In genomic region chr15:51628518-51628917, GRCm38 (mm10) we compare ENCODE assay signal across 14 mouse cellular contexts.
DNase-seq lines count a peak whose midpoint lies in the region; ATAC-seq and TF ChIP-seq lines count a peak whose summit lies in the region.
"Had no signal": no experiment of that assay in that cellular context is flagged by ENCODE, and none has a peak within 500 bp of the region (broad histone marks: within the 10 kb centered on the region; RNA-seq: fewer than 3 reads in every experiment).

No protein-coding gene starts in this region.

- no peak overlapping the region for H3K9ac ChIP-seq in forebrain, embryonic 11.5 days (ENCODE audit: low read length)
- no peak overlapping the region for H3K9ac ChIP-seq in forebrain, postnatal 0 days
- H3K9ac ChIP-seq in midbrain, embryonic 11.5 days (ENCODE audit: low read length), result no peak overlapping the region
- H3K9ac ChIP-seq in midbrain, embryonic 15.5 days, result no peak overlapping the region
- H3K9ac ChIP-seq in limb, embryonic 11.5 days (ENCODE audit: low read length), result no peak overlapping the region
- no peak overlapping the region for H3K9ac ChIP-seq in neural tube, embryonic 11.5 days (ENCODE audit: low read length)
- H3K9ac ChIP-seq: limb, embryonic 15.5 days had no signal

- H3K4me1 ChIP-seq in forebrain, embryonic 11.5 days (replicated peaks; ENCODE audit: control insufficient read depth, insufficient read depth, low read length), result no peaks in the 10 kb centered on the region
- no peaks in the 10 kb centered on the region for H3K4me1 ChIP-seq in forebrain, postnatal 0 days (ENCODE audit: insufficient read depth)
- H3K4me1 ChIP-seq in midbrain, embryonic 11.5 days (ENCODE audit: control insufficient read depth, insufficient read depth, low read length), result no peaks in the 10 kb centered on the region
- no peaks in the 10 kb centered on the region for H3K4me1 ChIP-seq in midbrain, embryonic 15.5 days
- no peaks in the 10 kb centered on the region for H3K4me1 ChIP-seq in limb, embryonic 11.5 days (ENCODE audit: control insufficient read depth, insufficient read depth, low read length)
- H3K4me1 ChIP-seq in neural tube, embryonic 11.5 days (ENCODE audit: control insufficient read depth, insufficient read depth, low read length), result no peaks in the 10 kb centered on the region
- H3K4me1 ChIP-seq in heart, embryonic 10.5 days, result no peaks in the 10 kb centered on the region
- H3K4me1 ChIP-seq: limb, embryonic 15.5 days had no signal

- no peak overlapping the region for H3K4me3 ChIP-seq in forebrain, embryonic 11.5 days (ENCODE audit: low read depth, low read length)
- no peak overlapping the region for H3K4me3 ChIP-seq in forebrain, postnatal 0 days (ENCODE audit: low read depth, low read length)
- H3K4me3 ChIP-seq in midbrain, embryonic 11.5 days (ENCODE audit: low read depth, low read length), result no peak overlapping the region
- H3K4me3 ChIP-seq in midbrain, embryonic 15.5 days, result no peak overlapping the region
- no peak overlapping the region for H3K4me3 ChIP-seq in limb, embryonic 11.5 days (ENCODE audit: low read depth, low read length)
- no peak overlapping the region for H3K4me3 ChIP-seq in neural tube, embryonic 11.5 days (ENCODE audit: low read depth, low read length)
- H3K4me3 ChIP-seq in heart, embryonic 10.5 days, result no peak overlapping the region
- H3K4me3 ChIP-seq: erythroblast, embryonic 14.5 days; limb, embryonic 15.5 days had no signal

- no peaks in the 10 kb centered on the region for H3K9me3 ChIP-seq in forebrain, embryonic 11.5 days (ENCODE audit: control insufficient read depth, low read length)
- H3K9me3 ChIP-seq in forebrain, postnatal 0 days (ENCODE audit: low read length), result no peaks in the 10 kb centered on the region
- H3K9me3 ChIP-seq in midbrain, embryonic 11.5 days (ENCODE audit: control insufficient read depth, low read length), result no peaks in the 10 kb centered on the region
- H3K9me3 ChIP-seq in midbrain, embryonic 15.5 days, result no peaks in the 10 kb centered on the region
- H3K9me3 ChIP-seq in limb, embryonic 11.5 days (ENCODE audit: control insufficient read depth, low read length), result no peaks in the 10 kb centered on the region
- H3K9me3 ChIP-seq in neural tube, embryonic 11.5 days (ENCODE audit: control insufficient read depth, low read length), result no peaks in the 10 kb centered on the region
- no peaks in the 10 kb centered on the region for H3K9me3 ChIP-seq in heart, embryonic 10.5 days
- H3K9me3 ChIP-seq: limb, embryonic 15.5 days had no signal

- H3K27me3 ChIP-seq in forebrain, embryonic 11.5 days (ENCODE audit: control insufficient read depth, insufficient read depth, low read length), result no peaks in the 10 kb centered on the region
- no peaks in the 10 kb centered on the region for H3K27me3 ChIP-seq in forebrain, postnatal 0 days (ENCODE audit: insufficient read depth, low read length)
- no peaks in the 10 kb centered on the region for H3K27me3 ChIP-seq in midbrain, embryonic 11.5 days (ENCODE audit: control insufficient read depth, insufficient read depth, low read length)
- H3K27me3 ChIP-seq in midbrain, embryonic 15.5 days (replicated peaks), result no peaks in the 10 kb centered on the region
- no peaks in the 10 kb centered on the region for H3K27me3 ChIP-seq in limb, embryonic 11.5 days (ENCODE audit: control insufficient read depth, insufficient read depth, low read length)
- H3K27me3 ChIP-seq in neural tube, embryonic 11.5 days (ENCODE audit: control insufficient read depth, insufficient read depth, low read length), result no peaks in the 10 kb centered on the region
- H3K27me3 ChIP-seq in heart, embryonic 10.5 days (ENCODE audit: insufficient read depth, poor library complexity, severe bottlenecking), result no peaks in the 10 kb centered on the region
- H3K27me3 ChIP-seq: limb, embryonic 15.5 days had no signal

- 44% methylated on average over 4 of the region's 4 CpGs for WGBS in forebrain, embryonic 11.5 days
- 30% methylated on average over 4 of the region's 4 CpGs for WGBS in forebrain, postnatal 0 days
- 44% methylated on average over 4 of the region's 4 CpGs for WGBS in midbrain, embryonic 11.5 days
- 35% methylated on average over 4 of the region's 4 CpGs for WGBS in midbrain, embryonic 15.5 days
- WGBS in limb, embryonic 11.5 days, result 37% methylated on average over 4 of the region's 4 CpGs
- WGBS in neural tube, embryonic 11.5 days, result 55% methylated on average over 4 of the region's 4 CpGs
- 68% methylated on average over 4 of the region's 4 CpGs for WGBS in heart, embryonic 10.5 days

- H3K36me3 ChIP-seq in forebrain, embryonic 11.5 days (ENCODE audit: control insufficient read depth, insufficient read depth, low read length), result no peaks in the 10 kb centered on the region
- H3K36me3 ChIP-seq in forebrain, postnatal 0 days (ENCODE audit: insufficient read depth), result no peaks in the 10 kb centered on the region
- H3K36me3 ChIP-seq in midbrain, embryonic 11.5 days (ENCODE audit: control insufficient read depth, insufficient read depth, low read length), result no peaks in the 10 kb centered on the region
- H3K36me3 ChIP-seq in midbrain, embryonic 15.5 days (replicated peaks), result no peaks in the 10 kb centered on the region
- H3K36me3 ChIP-seq in limb, embryonic 11.5 days (ENCODE audit: control insufficient read depth, insufficient read depth, low read length), result no peaks in the 10 kb centered on the region
- no peaks in the 10 kb centered on the region for H3K36me3 ChIP-seq in neural tube, embryonic 11.5 days (ENCODE audit: control insufficient read depth, insufficient read depth, low read length)
- H3K36me3 ChIP-seq in heart, embryonic 10.5 days, result no peaks in the 10 kb centered on the region
- H3K36me3 ChIP-seq: limb, embryonic 15.5 days had no signal

- TF ChIP-seq CTCF in forebrain, postnatal 0 days (IDR thresholded peaks at IDR 0.05; ENCODE audit: low read depth), result no peak

- H3K27ac ChIP-seq in forebrain, embryonic 11.5 days (ENCODE audit: low read depth, low read length), result no peak overlapping the region
- no peak overlapping the region for H3K27ac ChIP-seq in forebrain, postnatal 0 days (ENCODE audit: low read depth, low read length)
- H3K27ac ChIP-seq in midbrain, embryonic 11.5 days (ENCODE audit: low read depth, low read length), result no peak overlapping the region
- no peak overlapping the region for H3K27ac ChIP-seq in midbrain, embryonic 15.5 days
- H3K27ac ChIP-seq in limb, embryonic 11.5 days (replicated peaks; ENCODE audit: low read depth, low read length), result 0 out of 2 replicates have a peak overlapping the region, but pooled peaks have one; percentile 1
- no peak overlapping the region for H3K27ac ChIP-seq in neural tube, embryonic 11.5 days (ENCODE audit: low read depth, low read length)
- H3K27ac ChIP-seq in heart, embryonic 10.5 days, result no peak overlapping the region
- H3K27ac ChIP-seq: limb, embryonic 15.5 days had no signal

- no peak overlapping the region for H3K4me2 ChIP-seq in forebrain, embryonic 11.5 days (ENCODE audit: low read depth, low read length, severe bottlenecking)
- H3K4me2 ChIP-seq in forebrain, postnatal 0 days (ENCODE audit: low read depth), result no peak overlapping the region
- H3K4me2 ChIP-seq in midbrain, embryonic 11.5 days, result no peak overlapping the region
- no peak overlapping the region for H3K4me2 ChIP-seq in midbrain, embryonic 15.5 days
- H3K4me2 ChIP-seq in limb, embryonic 11.5 days (ENCODE audit: low read depth, severe bottlenecking), result no peak overlapping the region
- no peak overlapping the region for H3K4me2 ChIP-seq in neural tube, embryonic 11.5 days (ENCODE audit: low read depth)
- H3K4me2 ChIP-seq: limb, embryonic 15.5 days had no signal

- ATAC-seq in forebrain, embryonic 11.5 days (replicated peaks; ENCODE audit: low FRiP score), result peak; percentile 79
- no peak for ATAC-seq in forebrain, postnatal 0 days
- ATAC-seq in midbrain, embryonic 11.5 days (ENCODE audit: low FRiP score), result peak; percentile 71; the same call in 1 of the 2 replicates
- ATAC-seq in midbrain, embryonic 15.5 days (replicated peaks), result no peak
- peak; percentile 88 for ATAC-seq in limb, embryonic 11.5 days (ENCODE audit: insufficient number of reproducible peaks, low FRiP score, low TSS enrichment, low read depth)
- no peak for ATAC-seq in neural tube, embryonic 11.5 days (ENCODE audit: insufficient read depth, low FRiP score, low TSS enrichment)

- no peak for DNase-seq in forebrain, embryonic 11.5 days (ENCODE audit: low spot score)
- DNase-seq in forebrain, postnatal 0 days, result no peak
- no peak for DNase-seq in midbrain, embryonic 11.5 days (ENCODE audit: low spot score, missing footprints)
- peak; percentile 62 for DNase-seq in limb, embryonic 11.5 days (ENCODE audit: low spot score)
- peak; percentile 16 for DNase-seq in neural tube, embryonic 11.5 days (ENCODE audit: low spot score)
- no peak for DNase-seq in frontal cortex, adult 2 months (ENCODE audit: extremely low spot score in 1 of 2, low spot score in 1 of 2)
- DNase-seq in heart, embryonic 10.5 days (ENCODE audit: low spot score), result no peak
- DNase-seq: adrenal gland, adult 8-10 months; cerebellum, adult 18-20 months; heart, postnatal 10 days; kidney, adult 9 months had no signal

Comparison
In these comparisons a context has a peak if more than half of its experiments do, and no peak if none do; other contexts are left out.
1. ATAC-seq: peak in forebrain, embryonic 11.5 days (single experiment), midbrain, embryonic 11.5 days (single experiment) and limb, embryonic 11.5 days (single experiment); none in forebrain, postnatal 0 days (single experiment), midbrain, embryonic 15.5 days (single experiment) and neural tube, embryonic 11.5 days (single experiment).
2. DNase-seq: peak in limb, embryonic 11.5 days (single experiment) and neural tube, embryonic 11.5 days (single experiment); none in forebrain, embryonic 11.5 days (single experiment), forebrain, postnatal 0 days (single experiment), midbrain, embryonic 11.5 days (single experiment), frontal cortex, adult 2 months (0 of 2) and heart, embryonic 10.5 days (single experiment).